Mouse (Mus musculus) olfactory bulb, adult 2 months (tissue): Measurements from ENCODE around the gene M1ap.

ENCODE experiments used
- CTCF ChIP-seq: fragments of 200-500 bp; IDR thresholded peaks from 2 replicates; pipeline ENCODE4 v1.5.1; 2012; ENCODE audit warnings: low read depth, mild to moderate bottlenecking, low read length, moderate library complexity; ENCODE audit not compliant: insufficient read depth
- POLR2A ChIP-seq: fragments of 200-500 bp; IDR thresholded peaks from 2 replicates; pipeline ENCODE4 v1.6.1; 2012; ENCODE audit warnings: mild to moderate bottlenecking, low read depth, low read length, moderate library complexity; ENCODE audit not compliant: insufficient read depth

- TF ChIP-seq CTCF (no peak), POLR2A (no peak)
Observed at GRCm38 (mm10) chr6:83032769-83033191, 86.1 kb downstream of the M1ap start.
